ENCODE assay signal across 31 mouse cellular contexts in the genomic region with DNA sequence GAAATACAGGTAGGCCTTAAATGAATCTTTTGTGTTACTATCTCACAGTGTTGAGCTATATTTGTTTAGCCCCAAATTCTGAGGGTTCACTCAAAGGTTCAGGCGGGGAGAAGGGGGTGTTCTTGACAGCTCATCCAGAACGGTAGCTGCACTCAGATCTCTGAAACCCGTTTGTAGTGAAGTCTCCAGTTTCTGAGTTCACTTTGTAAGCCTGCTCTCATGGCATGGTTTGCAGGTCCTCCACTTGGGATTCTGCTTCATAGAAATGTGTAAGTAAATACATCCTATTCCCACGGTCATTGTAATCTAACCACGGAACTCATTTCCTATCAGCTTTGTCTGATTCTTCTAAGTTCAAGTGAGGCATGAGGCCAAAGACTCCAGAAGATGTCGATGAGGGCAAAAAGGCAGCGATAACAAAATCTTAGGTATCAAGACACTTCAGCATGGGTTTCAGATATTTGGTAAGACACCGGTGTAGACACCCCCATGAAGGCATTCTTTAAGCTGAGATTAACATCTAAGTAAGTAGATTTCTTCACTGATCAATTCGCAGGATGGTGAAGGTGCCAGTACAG.
"Had no signal": no experiment of that assay in that cellular context is flagged by ENCODE, and none has a peak within 500 bp of the region (broad histone marks: within the 10 kb centered on the region; RNA-seq: fewer than 3 reads in every experiment).

No protein-coding gene starts in this region.

- DNase-seq: left cerebral cortex, postnatal 4 days; liver, postnatal 0 days; lung, adult 18-20 months; lung, adult 2 months; lung, embryonic 14.5 days; lung, postnatal 10 days; lung, postnatal 14 days; lung, postnatal 36 days; lung, postnatal 4 days; midbrain, embryonic 14.5 days had no signal

- H3K9me3 ChIP-seq: limb, embryonic 10.5 days; limb, embryonic 12.5 days; limb, embryonic 13.5 days; limb, embryonic 15.5 days; liver, embryonic 12.5 days; liver, embryonic 13.5 days; liver, embryonic 15.5 days; lung, embryonic 15.5 days; megakaryocyte, embryonic 14.5 days; midbrain, embryonic 10.5 days; midbrain, embryonic 12.5 days; midbrain, embryonic 13.5 days; midbrain, embryonic 15.5 days; neural tube, embryonic 12.5 days had no signal

- H3K9ac ChIP-seq: limb, embryonic 12.5 days; limb, embryonic 13.5 days; limb, embryonic 15.5 days; liver, embryonic 12.5 days; liver, embryonic 13.5 days; liver, embryonic 14.5 days; liver, embryonic 15.5 days; liver, postnatal 0 days; lung, embryonic 14.5 days; lung, embryonic 15.5 days; midbrain, embryonic 12.5 days; midbrain, embryonic 13.5 days; midbrain, embryonic 15.5 days; neural tube, embryonic 12.5 days had no signal

- H3K4me1 ChIP-seq: limb, embryonic 12.5 days; limb, embryonic 13.5 days; limb, embryonic 15.5 days; lung, embryonic 15.5 days; midbrain, embryonic 10.5 days; midbrain, embryonic 12.5 days; neural tube, embryonic 12.5 days had no signal

- H3K4me2 ChIP-seq: limb, embryonic 12.5 days; limb, embryonic 13.5 days; limb, embryonic 15.5 days; liver, embryonic 11.5 days; liver, embryonic 12.5 days; liver, embryonic 13.5 days; liver, embryonic 15.5 days; lung, embryonic 14.5 days; lung, embryonic 15.5 days; midbrain, embryonic 11.5 days; midbrain, embryonic 12.5 days; midbrain, embryonic 13.5 days; midbrain, embryonic 15.5 days; neural tube, embryonic 12.5 days had no signal

- H3K27me3 ChIP-seq: limb, embryonic 12.5 days; limb, embryonic 13.5 days; limb, embryonic 15.5 days; liver, embryonic 12.5 days; liver, embryonic 13.5 days; liver, embryonic 15.5 days; lung, embryonic 15.5 days; megakaryocyte, embryonic 14.5 days; midbrain, embryonic 12.5 days; midbrain, embryonic 13.5 days; midbrain, embryonic 15.5 days; neural tube, embryonic 12.5 days had no signal

- H3K27ac ChIP-seq: limb, embryonic 10.5 days; limb, embryonic 12.5 days; limb, embryonic 13.5 days; limb, embryonic 15.5 days; liver, embryonic 12.5 days; liver, embryonic 14.5 days; liver, embryonic 15.5 days; lung, embryonic 15.5 days; macrophage; midbrain, embryonic 10.5 days; midbrain, embryonic 12.5 days; midbrain, embryonic 13.5 days; midbrain, embryonic 15.5 days; neural tube, embryonic 12.5 days had no signal

- H3K36me3 ChIP-seq: limb, embryonic 10.5 days; limb, embryonic 12.5 days; limb, embryonic 13.5 days; limb, embryonic 15.5 days; liver, embryonic 12.5 days; liver, embryonic 13.5 days; liver, embryonic 15.5 days; lung, embryonic 15.5 days; midbrain, embryonic 10.5 days; midbrain, embryonic 12.5 days; midbrain, embryonic 13.5 days; midbrain, embryonic 15.5 days; neural tube, embryonic 12.5 days had no signal

- ATAC-seq: lung, postnatal 0 days; midbrain, embryonic 13.5 days; midbrain, embryonic 15.5 days; midbrain, embryonic 16.5 days had no signal

- H3K4me3 ChIP-seq: limb, embryonic 10.5 days; limb, embryonic 12.5 days; limb, embryonic 13.5 days; limb, embryonic 15.5 days; liver, embryonic 12.5 days; liver, embryonic 13.5 days; liver, embryonic 15.5 days; lung, embryonic 15.5 days; megakaryocyte, embryonic 14.5 days; midbrain, embryonic 10.5 days; midbrain, embryonic 12.5 days; midbrain, embryonic 13.5 days; midbrain, embryonic 15.5 days; myocyte; neural tube, embryonic 12.5 days had no signal
